Mouse (Mus musculus): ENCODE measurements around the gene Gamt. TPM values are rescaled to one million over a fixed set of nuclear protein-coding genes. Genes with fewer than 3 reads are reported as not detected.

The Gamt gene
- polyA plus RNA-seq, 1 experiment from 2014 or later: 33.0 TPM

DNA sequence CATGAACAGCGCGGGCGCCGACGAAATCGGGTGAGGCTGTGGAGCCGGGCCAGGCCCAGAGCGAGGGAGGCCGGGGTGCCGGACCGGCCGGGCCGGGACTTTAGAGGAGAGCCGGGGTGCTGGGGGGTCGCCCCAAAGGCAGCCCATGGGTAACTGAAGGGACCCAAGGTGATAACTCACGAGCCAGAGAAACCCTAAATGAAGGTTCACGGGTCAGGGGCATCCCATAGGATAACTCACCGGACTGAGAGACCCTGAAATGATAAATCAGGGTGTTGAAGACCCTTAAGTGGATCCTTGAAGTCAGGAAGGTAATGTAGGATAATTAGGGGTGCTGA is 4.3 kb upstream of the Gamt start:
- Histone ChIP-seq H3K4me1 (replicated peaks) (peaks cover 73% of the 10 kb centered on the region), H3K4me3 (peak overlapping the region; percentile 90), H3K36me3 (peaks cover 19% of the 10 kb centered on the region; the same call in 1 of the 2 replicates), H3K27ac (replicated peaks) (peak overlapping the region; percentile 84), H3K9ac (peak overlapping the region; percentile 98), H3K27me3 (no peaks in the 10 kb centered on the region), H3K4me2 (peak overlapping the region; percentile 88), H3K9me3 (no peaks in the 10 kb centered on the region)
- no peak for ATAC-seq (ENCODE audit: low read depth)
- under 1% methylated on average over 18 of the region's 18 CpGs for WGBS

DNA sequence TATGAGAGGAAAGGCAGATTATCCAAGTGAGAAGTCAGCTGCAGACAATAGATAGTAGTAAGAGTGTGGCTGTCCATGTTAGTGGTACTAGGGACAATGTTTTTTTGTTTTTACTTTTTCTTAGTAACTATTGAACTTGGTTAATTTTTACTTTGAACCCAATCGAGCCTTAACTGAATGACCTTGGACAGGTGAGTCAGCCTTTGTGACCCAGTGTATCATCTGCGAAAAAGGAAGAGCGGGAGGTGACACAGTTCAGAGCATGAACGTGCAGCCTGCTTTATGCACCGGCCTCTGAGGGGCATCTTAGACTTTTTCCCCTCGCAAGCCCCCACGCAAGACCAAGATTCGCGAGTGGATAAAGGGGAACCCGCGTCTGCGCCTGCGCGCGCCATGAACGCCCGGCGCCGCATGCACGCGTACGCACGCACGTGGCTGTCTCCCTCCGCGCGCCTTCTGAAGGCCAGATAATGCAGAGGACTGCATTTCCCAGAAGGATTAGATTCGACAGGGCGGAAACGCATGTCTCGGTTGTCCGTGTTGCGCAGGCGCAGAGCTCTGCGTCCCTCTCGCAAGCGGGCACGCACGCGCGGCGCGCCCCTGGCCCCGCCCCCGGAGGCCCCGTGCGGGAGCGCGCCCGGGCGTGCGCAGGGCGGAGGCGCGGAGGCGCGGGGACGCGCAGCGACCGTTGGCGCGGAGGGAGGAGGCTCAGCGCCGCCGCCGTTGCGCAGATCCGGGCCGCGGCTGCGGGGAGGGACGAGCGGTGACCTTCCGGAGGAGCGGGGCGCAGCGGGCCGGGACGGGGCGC is 3.7 kb upstream of the Gamt start:
- peak overlapping the region; percentile 84 for H3K27ac ChIP-seq (replicated peaks)
- H3K9ac ChIP-seq: peak overlapping the region; percentile 98
- no peaks in the 10 kb centered on the region for H3K9me3 ChIP-seq
- ATAC-seq (ENCODE audit: low read depth): peak; percentile 68
- peak overlapping the region; percentile 90 for H3K4me3 ChIP-seq
- peaks cover 73% of the 10 kb centered on the region for H3K4me1 ChIP-seq (replicated peaks)
- H3K36me3 ChIP-seq: peaks cover 19% of the 10 kb centered on the region; the same call in 1 of the 2 replicates
- 2% methylated on average over 80 of the region's 81 CpGs for WGBS
- H3K27me3 ChIP-seq: no peaks in the 10 kb centered on the region
- peak overlapping the region; percentile 88 for H3K4me2 ChIP-seq

DNA sequence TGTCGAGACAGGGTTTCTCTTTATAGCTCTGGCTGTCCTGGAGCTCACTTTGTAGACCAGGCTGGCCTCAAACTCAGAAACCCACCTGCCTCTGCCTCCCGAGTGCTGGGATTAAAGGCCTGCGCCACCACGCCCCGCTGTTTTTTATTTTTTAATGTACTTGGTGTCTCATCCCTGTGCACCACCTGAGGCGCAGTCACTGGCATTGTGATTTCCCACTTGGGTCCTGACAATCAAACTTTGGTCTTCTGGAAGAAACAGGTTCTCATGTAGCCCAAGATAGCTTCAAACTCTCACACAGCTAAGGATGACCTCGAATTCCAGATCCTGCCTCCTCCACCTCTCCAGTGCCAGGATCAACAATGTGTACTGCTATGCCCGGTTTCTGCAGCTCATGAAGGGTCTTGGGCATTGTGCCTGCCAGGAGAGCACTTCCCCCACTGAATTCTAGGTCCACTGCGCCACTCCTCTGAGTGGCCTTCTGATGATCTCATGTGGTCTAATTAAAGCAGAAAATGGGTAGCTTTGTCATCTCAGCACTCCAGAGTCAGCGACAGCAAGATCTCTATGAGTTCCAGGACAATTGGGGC is 2.1 kb upstream of the Gamt start:
- H3K9ac ChIP-seq: no peak overlapping the region

DNA sequence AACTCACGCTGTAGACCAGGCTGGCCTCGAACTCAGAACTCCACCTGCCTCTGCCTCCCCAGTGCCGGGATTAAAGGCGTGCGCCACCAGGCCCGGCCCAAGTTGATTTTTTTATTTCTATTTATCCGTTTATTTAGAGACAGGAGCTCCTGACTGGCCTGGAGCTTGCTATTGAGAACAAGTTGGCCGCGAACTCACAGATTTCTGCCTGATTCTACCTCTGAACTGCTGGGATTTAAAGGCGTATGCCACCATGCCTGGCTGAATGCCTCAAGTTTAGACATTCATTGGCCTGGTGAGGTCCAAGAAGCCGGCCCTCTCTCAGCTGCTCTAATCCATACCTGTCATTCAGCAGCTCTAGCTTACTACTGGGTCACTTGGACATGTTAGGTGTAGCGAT is 1.4 kb upstream of the Gamt start:
- H3K4me2 ChIP-seq: peak overlapping the region; percentile 82
- no peaks in the 10 kb centered on the region for H3K27me3 ChIP-seq
- peak overlapping the region; percentile 91 for H3K27ac ChIP-seq (replicated peaks)
- ATAC-seq (ENCODE audit: low read depth): no peak
- 78% methylated on average over 12 of the region's 12 CpGs for WGBS
- peaks cover 20% of the 10 kb centered on the region for H3K36me3 ChIP-seq
- H3K9me3 ChIP-seq: no peaks in the 10 kb centered on the region
- H3K9ac ChIP-seq: peak overlapping the region; percentile 3; the same call in 1 of the 2 replicates
- H3K4me3 ChIP-seq: no peak overlapping the region
- peaks cover 61% of the 10 kb centered on the region for H3K4me1 ChIP-seq (replicated peaks)

More for the DNA sequence above, 2.1 kb upstream of the Gamt start:
- no peaks in the 10 kb centered on the region for H3K9me3 ChIP-seq
- H3K4me2 ChIP-seq: no peak overlapping the region
- H3K4me1 ChIP-seq (replicated peaks): peaks cover 68% of the 10 kb centered on the region
- no peak overlapping the region for H3K27ac ChIP-seq (replicated peaks)
- H3K36me3 ChIP-seq: peaks cover 22% of the 10 kb centered on the region
- WGBS: 91% methylated on average over 10 of the region's 10 CpGs
- H3K4me3 ChIP-seq: no peak overlapping the region
- H3K27me3 ChIP-seq: no peaks in the 10 kb centered on the region
- no peak for ATAC-seq (ENCODE audit: low read depth)

DNA sequence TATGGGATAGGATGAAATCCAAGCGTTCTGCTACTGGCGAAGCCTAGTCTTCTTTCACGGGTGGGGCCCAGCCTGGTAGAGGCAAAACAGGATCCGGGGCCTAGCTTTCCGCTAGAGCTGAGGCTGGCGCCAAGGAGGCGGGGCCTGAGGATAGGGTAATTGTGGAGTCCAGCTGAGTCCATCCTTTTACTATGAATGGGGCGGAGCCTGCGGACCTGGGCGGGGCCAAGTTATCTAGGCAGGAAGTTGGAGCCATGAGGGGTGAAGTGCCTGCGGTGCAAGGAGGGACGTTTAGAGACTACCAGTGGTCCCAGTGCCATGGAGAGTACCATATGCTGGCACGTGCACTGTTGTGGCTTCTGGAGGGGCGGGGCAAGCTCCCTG is 765 bp upstream of the Gamt start:
- WGBS: 1% methylated on average over 14 of the region's 14 CpGs

DNA sequence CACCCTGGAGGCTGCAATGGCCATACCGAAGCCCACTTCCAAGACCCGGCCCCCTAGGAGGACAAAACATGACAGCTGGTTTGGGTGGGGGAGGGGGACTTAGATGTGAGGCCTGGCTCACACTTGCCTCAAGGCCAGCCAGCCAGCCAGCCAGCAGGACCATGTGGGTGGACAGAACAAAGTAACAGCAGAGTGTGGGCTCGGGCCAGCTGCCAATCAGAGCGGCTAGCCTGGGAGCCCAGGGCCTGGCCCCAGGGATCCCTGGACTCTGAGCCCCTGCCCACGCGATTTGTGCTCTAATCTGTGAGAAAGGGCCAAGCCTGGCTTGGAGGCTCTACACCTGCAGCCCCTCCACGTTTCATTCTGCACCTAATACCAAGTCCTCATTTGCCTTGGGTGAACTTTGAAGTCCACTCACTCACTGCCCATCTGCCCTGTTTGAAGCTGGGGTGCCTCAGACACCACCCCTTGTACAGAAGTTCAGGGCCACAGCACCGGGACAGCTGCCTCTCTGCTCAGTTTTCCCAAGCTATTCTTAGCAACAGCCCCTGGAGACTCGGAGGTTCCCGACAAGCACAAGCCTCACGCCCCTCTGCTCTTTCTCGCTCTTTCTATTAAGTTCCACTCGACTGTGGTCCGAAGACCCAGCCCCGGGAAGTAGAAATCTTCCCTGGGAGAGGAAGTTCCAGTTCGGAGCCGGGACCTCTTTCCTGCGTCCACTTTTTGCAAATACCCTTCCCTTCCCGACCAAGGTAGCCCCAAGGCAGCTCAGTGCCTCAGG is 761 bp downstream of the Gamt start:
- H3K27me3 ChIP-seq: no peaks in the 10 kb centered on the region
- no peak for ATAC-seq (ENCODE audit: low read depth)

More for the DNA sequence above, 765 bp upstream of the Gamt start:
- ATAC-seq (ENCODE audit: low read depth): peak; percentile 30; the same call in 1 of the 2 replicates
- Histone ChIP-seq H3K9me3 (no peaks in the 10 kb centered on the region), H3K4me3 (peak overlapping the region; percentile 48), H3K4me2 (peak overlapping the region; percentile 82), H3K27me3 (no peaks in the 10 kb centered on the region), H3K36me3 (peaks cover 26% of the 10 kb centered on the region), H3K9ac (peak overlapping the region; percentile 71), H3K4me1 (replicated peaks) (peaks cover 55% of the 10 kb centered on the region), H3K27ac (replicated peaks) (peak overlapping the region; percentile 91)

DNA sequence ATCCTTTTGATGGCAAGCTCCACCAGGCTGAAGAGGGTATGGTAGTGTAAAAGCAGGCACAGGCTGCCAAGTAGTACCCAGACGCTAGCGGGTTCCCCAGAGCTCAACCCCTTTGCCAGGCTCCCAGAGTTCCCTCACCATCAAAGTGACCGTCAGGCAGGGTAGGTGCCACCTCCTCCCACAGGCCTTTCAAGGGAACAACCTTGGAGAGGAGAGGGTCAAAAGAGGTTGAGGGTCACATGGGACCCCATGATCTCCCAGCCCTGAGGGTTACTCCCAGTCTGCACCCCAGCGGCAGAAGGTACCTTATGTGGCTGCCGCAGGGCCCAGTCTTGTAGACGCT is 1.4 kb downstream of the Gamt start:
- Histone ChIP-seq H3K36me3 (peaks cover 47% of the 10 kb centered on the region), H3K27ac (replicated peaks) (peak overlapping the region; percentile 91), H3K4me1 (replicated peaks) (peaks cover 50% of the 10 kb centered on the region), H3K9me3 (no peaks in the 10 kb centered on the region), H3K27me3 (no peaks in the 10 kb centered on the region), H3K4me2 (peak overlapping the region; percentile 82), H3K4me3 (peak overlapping the region; percentile 48), H3K9ac (peak overlapping the region; percentile 71)
- no peak for ATAC-seq (ENCODE audit: low read depth)
- WGBS: 75% methylated on average over 6 of the region's 6 CpGs

More for the DNA sequence above, 761 bp downstream of the Gamt start:
- Histone ChIP-seq H3K4me1 (replicated peaks) (peaks cover 50% of the 10 kb centered on the region), H3K36me3 (peaks cover 41% of the 10 kb centered on the region), H3K4me2 (peak overlapping the region; percentile 82), H3K9me3 (no peaks in the 10 kb centered on the region), H3K4me3 (peak overlapping the region; percentile 48), H3K9ac (peak overlapping the region; percentile 71), H3K27ac (replicated peaks) (peak overlapping the region; percentile 91)
- WGBS: 5% methylated on average over 19 of the region's 19 CpGs

DNA sequence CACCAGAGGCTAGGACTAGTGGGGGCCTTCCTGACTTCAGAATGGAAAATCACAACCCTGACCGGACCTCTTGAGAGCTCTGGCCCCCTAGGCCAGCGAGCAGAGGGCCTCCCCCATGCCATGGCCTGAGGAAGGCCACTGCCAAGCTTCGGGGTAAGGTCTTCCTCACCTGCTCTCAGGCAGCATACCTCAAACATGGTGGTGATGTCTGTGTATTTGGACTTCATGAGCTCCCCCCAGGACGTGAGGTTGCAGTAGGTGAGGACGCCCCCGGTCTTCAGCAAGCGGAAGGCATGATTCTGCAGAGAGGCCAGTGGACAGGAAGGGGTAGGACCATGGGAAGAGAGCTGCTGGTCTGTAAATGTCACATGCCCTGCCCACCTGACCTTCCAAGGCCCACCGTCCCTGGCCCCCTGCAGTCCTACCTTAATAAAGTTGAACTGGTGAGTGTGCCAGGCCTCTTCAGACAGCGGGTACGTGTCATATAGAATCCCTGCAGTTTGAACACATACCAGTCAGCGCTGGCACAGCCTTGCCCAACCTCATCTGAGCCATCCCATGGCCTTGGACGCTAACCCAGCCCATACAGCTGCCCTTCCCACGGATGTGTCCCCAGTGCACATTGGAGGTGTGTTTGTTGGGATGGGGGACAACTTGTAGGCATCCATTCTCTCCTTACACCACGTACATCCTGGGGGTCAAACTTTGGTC is 1.9 kb downstream of the Gamt start:
- Histone ChIP-seq H3K27me3 (no peaks in the 10 kb centered on the region), H3K4me1 (replicated peaks) (peaks cover 46% of the 10 kb centered on the region), H3K9me3 (no peaks in the 10 kb centered on the region), H3K4me3 (no peak overlapping the region), H3K4me2 (peak overlapping the region; percentile 82), H3K36me3 (peaks cover 52% of the 10 kb centered on the region), H3K27ac (replicated peaks) (no peak overlapping the region), H3K9ac (peak overlapping the region; percentile 71; the same call in 1 of the 2 replicates)
- WGBS: 94% methylated on average over 14 of the region's 14 CpGs
- no peak for ATAC-seq (ENCODE audit: low read depth)

DNA sequence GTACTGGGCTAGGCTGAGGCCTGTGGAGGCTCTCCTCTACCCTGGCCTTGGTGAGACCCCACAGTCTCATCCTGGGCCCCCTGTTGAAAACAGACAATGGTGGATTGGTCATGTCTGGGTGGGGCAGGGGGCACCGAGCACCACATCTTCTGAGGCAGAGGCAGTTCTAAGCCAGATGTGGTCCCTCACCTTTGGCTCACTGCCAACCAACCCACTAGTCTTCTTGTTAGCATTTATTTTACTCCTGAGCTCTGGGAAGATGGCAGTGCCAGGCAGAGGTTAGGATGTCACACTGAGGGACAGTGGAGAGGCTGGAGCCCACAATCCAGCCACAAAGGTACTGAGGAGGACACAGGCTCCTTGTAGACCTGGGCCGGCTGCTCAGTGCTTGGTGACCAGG is 2.9 kb downstream of the Gamt start:
- no peaks in the 10 kb centered on the region for H3K9me3 ChIP-seq
- H3K4me3 ChIP-seq: no peak overlapping the region
- H3K36me3 ChIP-seq: peaks cover 62% of the 10 kb centered on the region
- H3K9ac ChIP-seq: no peak overlapping the region
- no peak overlapping the region for H3K27ac ChIP-seq (replicated peaks)
- ATAC-seq (ENCODE audit: low read depth): no peak
- H3K27me3 ChIP-seq: no peaks in the 10 kb centered on the region
- H3K4me1 ChIP-seq (replicated peaks): peaks cover 46% of the 10 kb centered on the region
- H3K4me2 ChIP-seq: no peak overlapping the region
- 89% methylated on average over 2 of the region's 2 CpGs for WGBS

DNA sequence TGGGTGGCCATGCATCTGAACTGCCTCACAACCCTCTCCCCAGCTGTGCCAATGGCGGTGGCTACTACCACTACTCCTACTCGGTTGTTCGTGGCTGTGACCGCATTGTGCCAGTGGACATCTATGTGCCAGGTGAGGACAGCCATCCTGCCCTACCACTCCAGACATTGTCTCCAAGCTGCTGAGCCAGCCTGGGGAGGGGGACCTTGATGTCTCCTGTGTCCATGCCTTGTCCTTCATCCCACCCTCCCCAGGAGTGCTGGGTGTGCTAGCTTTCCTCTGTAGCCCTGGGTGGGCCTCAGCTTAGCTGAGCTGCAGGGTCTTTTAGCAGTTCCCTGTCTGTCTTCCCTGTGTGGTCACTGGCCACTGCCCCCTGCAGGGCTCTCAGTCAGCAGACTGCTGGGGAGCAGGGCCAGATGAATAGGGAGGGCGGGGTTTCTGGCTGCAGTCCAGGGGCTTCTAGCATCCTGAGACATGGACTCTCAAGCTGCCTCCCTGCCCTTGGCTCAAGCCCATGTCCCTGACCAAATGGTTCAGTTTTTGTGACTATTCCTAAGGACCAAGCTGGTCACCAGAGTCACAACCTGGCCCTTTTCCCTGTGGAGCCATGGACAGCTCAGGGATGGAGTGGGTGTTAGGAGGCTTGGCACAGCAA is 4.8 kb downstream of the Gamt start:
- no peak overlapping the region for H3K4me2 ChIP-seq
- H3K27ac ChIP-seq (replicated peaks): no peak overlapping the region
- H3K4me3 ChIP-seq: no peak overlapping the region
- ATAC-seq (ENCODE audit: low read depth): no peak
- H3K27me3 ChIP-seq: no peaks in the 10 kb centered on the region
- H3K9me3 ChIP-seq: no peaks in the 10 kb centered on the region
- 92% methylated on average over 5 of the region's 5 CpGs for WGBS
- peaks cover 65% of the 10 kb centered on the region for H3K36me3 ChIP-seq
- H3K4me1 ChIP-seq (replicated peaks): peaks cover 36% of the 10 kb centered on the region
- peak overlapping the region; percentile 3; the same call in 1 of the 2 replicates for H3K9ac ChIP-seq
